In genomic region chr5:7543857-7544256, GRCm38 (mm10) we compare ENCODE assay signal across 23 mouse cellular contexts.
DNase-seq lines count a peak whose midpoint lies in the region; ATAC-seq lines count a peak whose summit lies in the region.
"Had no signal": no experiment of that assay in that cellular context is flagged by ENCODE, and none has a peak within 500 bp of the region (broad histone marks: within the 10 kb centered on the region; RNA-seq: fewer than 3 reads in every experiment).

No protein-coding gene starts in this region.

- H3K27me3 ChIP-seq in midbrain, embryonic 13.5 days = no peaks in the 10 kb centered on the region
- H3K27me3 ChIP-seq in midbrain, embryonic 11.5 days (ENCODE audit: control insufficient read depth, insufficient read depth, low read length) = no peaks in the 10 kb centered on the region
- H3K27me3 ChIP-seq in neural tube, embryonic 13.5 days = no peaks in the 10 kb centered on the region
- H3K27me3 ChIP-seq in neural tube, embryonic 15.5 days (replicated peaks) = no peaks in the 10 kb centered on the region
- H3K27me3 ChIP-seq: embryonic facial prominence, embryonic 13.5 days; forebrain, embryonic 12.5 days; forebrain, embryonic 15.5 days; heart, embryonic 12.5 days; heart, embryonic 15.5 days had no signal

- H3K9ac ChIP-seq in midbrain, embryonic 13.5 days (replicated peaks) = no peak overlapping the region
- H3K9ac ChIP-seq in midbrain, embryonic 11.5 days (ENCODE audit: low read length) = no peak overlapping the region
- no peak overlapping the region for H3K9ac ChIP-seq in neural tube, embryonic 13.5 days
- no peak overlapping the region for H3K9ac ChIP-seq in neural tube, embryonic 15.5 days (replicated peaks)
- H3K9ac ChIP-seq: embryonic facial prominence, embryonic 13.5 days; forebrain, embryonic 12.5 days; forebrain, embryonic 15.5 days; heart, embryonic 12.5 days; heart, embryonic 15.5 days; hindbrain, embryonic 14.5 days had no signal

- no peak overlapping the region for H3K4me3 ChIP-seq in midbrain, embryonic 13.5 days (replicated peaks)
- no peak overlapping the region for H3K4me3 ChIP-seq in midbrain, embryonic 11.5 days (ENCODE audit: low read depth, low read length)
- H3K4me3 ChIP-seq in neural tube, embryonic 13.5 days = no peak overlapping the region
- no peak overlapping the region for H3K4me3 ChIP-seq in neural tube, embryonic 15.5 days (replicated peaks)
- H3K4me3 ChIP-seq: embryonic facial prominence, embryonic 10.5 days; embryonic facial prominence, embryonic 13.5 days; erythroblast, embryonic 14.5 days; forebrain, embryonic 12.5 days; forebrain, embryonic 15.5 days; heart, embryonic 12.5 days; heart, embryonic 15.5 days had no signal

- H3K27ac ChIP-seq in midbrain, embryonic 13.5 days = no peak overlapping the region
- no peak overlapping the region for H3K27ac ChIP-seq in midbrain, embryonic 11.5 days (ENCODE audit: low read depth, low read length)
- no peak overlapping the region for H3K27ac ChIP-seq in neural tube, embryonic 13.5 days (replicated peaks)
- H3K27ac ChIP-seq in neural tube, embryonic 15.5 days (replicated peaks) = no peak overlapping the region
- H3K27ac ChIP-seq: embryonic facial prominence, embryonic 10.5 days; embryonic facial prominence, embryonic 13.5 days; forebrain, embryonic 12.5 days; forebrain, embryonic 15.5 days; heart, embryonic 15.5 days; hindbrain, embryonic 14.5 days had no signal

- DNase-seq in midbrain, embryonic 11.5 days (ENCODE audit: low spot score, missing footprints) = no peak
- DNase-seq in skeletal muscle tissue, adult 2 months (ENCODE audit: low read depth, low spot score) = peak; percentile 3
- DNase-seq in embryo, embryonic 11 days = no peak
- DNase-seq: adrenal gland, adult 2 months; adrenal gland, postnatal 14 days; cerebellum, adult 11-12 months; cerebellum, adult 8-10 months; gastrocnemius, postnatal 25 days; heart, adult 18-20 months; heart, postnatal 10 days; heart, postnatal 36 days had no signal

- 75% methylated on average over 3 of the region's 3 CpGs for WGBS in midbrain, embryonic 13.5 days
- WGBS in midbrain, embryonic 11.5 days = 75% methylated on average over 3 of the region's 3 CpGs
- 51% methylated on average over 3 of the region's 3 CpGs for WGBS in neural tube, embryonic 13.5 days
- 47% methylated on average over 3 of the region's 3 CpGs for WGBS in neural tube, embryonic 15.5 days

- 0 out of 2 replicates have a peak, but pooled peaks have one; percentile 53 for ATAC-seq in midbrain, embryonic 13.5 days
- ATAC-seq in midbrain, embryonic 11.5 days (ENCODE audit: low FRiP score) = no peak
- peak; percentile 61; the same call in 1 of the 2 replicates for ATAC-seq in neural tube, embryonic 13.5 days (ENCODE audit: low read depth)
- ATAC-seq in neural tube, embryonic 15.5 days (ENCODE audit: low FRiP score) = no peak
- ATAC-seq: CD4-positive, CD25-positive, alpha-beta regulatory T cell, adult 4 months; forebrain, embryonic 15.5 days had no signal

- H3K9me3 ChIP-seq in midbrain, embryonic 13.5 days = no peaks in the 10 kb centered on the region
- no peaks in the 10 kb centered on the region for H3K9me3 ChIP-seq in midbrain, embryonic 11.5 days (ENCODE audit: control insufficient read depth, low read length)
- no peaks in the 10 kb centered on the region for H3K9me3 ChIP-seq in neural tube, embryonic 13.5 days
- H3K9me3 ChIP-seq in neural tube, embryonic 15.5 days (replicated peaks) = no peaks in the 10 kb centered on the region
- H3K9me3 ChIP-seq: embryonic facial prominence, embryonic 10.5 days; embryonic facial prominence, embryonic 13.5 days; forebrain, embryonic 12.5 days; forebrain, embryonic 15.5 days; heart, embryonic 12.5 days; heart, embryonic 15.5 days had no signal

- H3K4me2 ChIP-seq in midbrain, embryonic 13.5 days (replicated peaks) = no peak overlapping the region
- no peak overlapping the region for H3K4me2 ChIP-seq in midbrain, embryonic 11.5 days
- H3K4me2 ChIP-seq in neural tube, embryonic 13.5 days = no peak overlapping the region
- H3K4me2 ChIP-seq in neural tube, embryonic 15.5 days = no peak overlapping the region
- H3K4me2 ChIP-seq: embryonic facial prominence, embryonic 13.5 days; forebrain, embryonic 12.5 days; forebrain, embryonic 15.5 days; heart, embryonic 12.5 days; heart, embryonic 15.5 days; hindbrain, embryonic 14.5 days had no signal

- H3K36me3 ChIP-seq in midbrain, embryonic 13.5 days = no peaks in the 10 kb centered on the region
- no peaks in the 10 kb centered on the region for H3K36me3 ChIP-seq in midbrain, embryonic 11.5 days (ENCODE audit: control insufficient read depth, insufficient read depth, low read length)
- H3K36me3 ChIP-seq in neural tube, embryonic 13.5 days = no peaks in the 10 kb centered on the region
- no peaks in the 10 kb centered on the region for H3K36me3 ChIP-seq in neural tube, embryonic 15.5 days
- H3K36me3 ChIP-seq: embryonic facial prominence, embryonic 10.5 days; embryonic facial prominence, embryonic 13.5 days; forebrain, embryonic 12.5 days; forebrain, embryonic 15.5 days; heart, embryonic 12.5 days; heart, embryonic 15.5 days had no signal

- no peaks in the 10 kb centered on the region for H3K4me1 ChIP-seq in midbrain, embryonic 13.5 days (replicated peaks)
- no peaks in the 10 kb centered on the region for H3K4me1 ChIP-seq in midbrain, embryonic 11.5 days (ENCODE audit: control insufficient read depth, insufficient read depth, low read length)
- H3K4me1 ChIP-seq in neural tube, embryonic 13.5 days (replicated peaks) = peaks cover 12% of the 10 kb centered on the region; the same call in 1 of the 2 replicates
- H3K4me1 ChIP-seq in neural tube, embryonic 15.5 days = peaks cover 8% of the 10 kb centered on the region
- H3K4me1 ChIP-seq: embryonic facial prominence, embryonic 10.5 days; forebrain, embryonic 12.5 days; forebrain, embryonic 15.5 days; heart, embryonic 12.5 days; heart, embryonic 15.5 days had no signal

Comparison
In these comparisons a context has a peak if more than half of its experiments do, and no peak if none do; other contexts are left out.
1. ATAC-seq: peak in midbrain, embryonic 13.5 days (single experiment) and neural tube, embryonic 13.5 days (single experiment); none in midbrain, embryonic 11.5 days (single experiment) and neural tube, embryonic 15.5 days (single experiment).